Mouse (Mus musculus) myocyte (in vitro differentiated cells): ENCODE measurements at regions not wholly inside any gene's neighbourhood (a gene's known extent, or its start where the extent isn't known, plus 50 kb on each side); places are given as distances from the start of the nearest gene placed in this dataset.

Experiments
- H3K27me3 ChIP-seq: one replicate; pipeline ENCODE4 v1.6.1; 2011; ENCODE audit not compliant: control insufficient read depth, insufficient read depth, insufficient read length
- H3K36me3 ChIP-seq: one replicate; pipeline ENCODE4 v1.6.1; 2011; ENCODE audit not compliant: control insufficient read depth, insufficient read depth
- H3K4me2 ChIP-seq: one replicate; pipeline ENCODE4 v1.6.1; 2011; ENCODE audit warnings: low read depth, control low read depth
- H3K4me3 ChIP-seq: one replicate; pipeline ENCODE4 v1.5.1; 2011; ENCODE audit warnings: mild to moderate bottlenecking, control low read depth, moderate library complexity
- H3K79me2 ChIP-seq: one replicate; pipeline ENCODE4 v1.6.1; 2011; ENCODE audit not compliant: control insufficient read depth, insufficient read depth
- H3ac ChIP-seq: one replicate; pipeline ENCODE4 v1.6.1; 2011; ENCODE audit not compliant: control insufficient read depth, insufficient read length
- CEBPB ChIP-seq: IDR thresholded peaks from 2 replicates; pipeline ENCODE4 v1.6.1; 2011; ENCODE audit warnings: mild to moderate bottlenecking, moderate library complexity; ENCODE audit not compliant: poor library complexity, insufficient read depth, severe bottlenecking
- E2F4 ChIP-seq: IDR thresholded peaks from one replicate; pipeline ENCODE4 v1.6.1; 2011; ENCODE audit warnings: mild to moderate bottlenecking, control low read depth, moderate library complexity; ENCODE audit not compliant: insufficient read depth
- MAX ChIP-seq: IDR thresholded peaks from one replicate; pipeline ENCODE4 v1.6.1; 2011; ENCODE audit warnings: low read depth, mild to moderate bottlenecking, control low read depth
- MYOD1 ChIP-seq, 3 experiments: IDR thresholded peaks; one replicate each; pipeline ENCODE4 v1.6.1; 2011; ENCODE audit warnings: control low read depth in 2 of 3, low read depth in 2 of 3, mild to moderate bottlenecking in 2 of 3, moderate library complexity in 1 of 3; ENCODE audit not compliant: insufficient read length in 2 of 3, control insufficient read depth in 1 of 3
- MYOG ChIP-seq, 3 experiments: IDR thresholded peaks; one replicate each; pipeline ENCODE4 v1.6.1; 2011; ENCODE audit warnings: control low read depth in 2 of 3, low read depth in 2 of 3, mild to moderate bottlenecking in 2 of 3; ENCODE audit not compliant: insufficient read length in 2 of 3, control insufficient read depth in 1 of 3, insufficient read depth in 1 of 3
- POLR2A ChIP-seq: IDR thresholded peaks from one replicate; pipeline ENCODE4 v1.6.1; 2011; ENCODE audit warnings: low read depth, mild to moderate bottlenecking, control low read depth, moderate library complexity; ENCODE audit not compliant: insufficient read length
- POLR2AphosphoS2 ChIP-seq: IDR thresholded peaks from one replicate; pipeline ENCODE4 v1.6.1; 2011; ENCODE audit warnings: low read depth, control low read depth; ENCODE audit not compliant: insufficient read length
- REST ChIP-seq: IDR thresholded peaks from one replicate; pipeline ENCODE4 v1.6.1; 2011; ENCODE audit warnings: mild to moderate bottlenecking, control low read depth, moderate library complexity; ENCODE audit not compliant: insufficient read depth, insufficient read length
- SRF ChIP-seq: IDR thresholded peaks from one replicate; pipeline ENCODE4 v1.6.1; 2011; ENCODE audit warnings: low read depth; ENCODE audit not compliant: control insufficient read depth, insufficient read length
- TCF12 ChIP-seq: IDR thresholded peaks from one replicate; pipeline ENCODE4 v1.6.1; 2011; ENCODE audit warnings: mild to moderate bottlenecking, control low read depth; ENCODE audit not compliant: poor library complexity, insufficient read depth, severe bottlenecking
- TCF3 ChIP-seq: IDR thresholded peaks from one replicate; pipeline ENCODE4 v1.6.1; 2011; ENCODE audit warnings: low read depth, control low read depth; ENCODE audit not compliant: insufficient read length
- USF1 ChIP-seq: IDR thresholded peaks from one replicate; pipeline ENCODE4 v1.6.1; 2011; ENCODE audit warnings: low read depth, mild to moderate bottlenecking, control low read depth, moderate library complexity

- no peaks in the 10 kb centered on the region for H3K36me3 ChIP-seq
- no peak overlapping the region for H3K4me2 ChIP-seq
- H3ac ChIP-seq, result no peak overlapping the region
- TF ChIP-seq TCF3 (no peak), CEBPB (no peak), POLR2A (no peak), SRF (no peak), MYOD1 (IDR thresholded peaks at IDR 0.05; ENCODE audit: control insufficient read depth in 1 of 3, insufficient read length in 2 of 3, low read depth in 2 of 3) (no peak), MAX (no peak), E2F4 (no peak)
- no peaks in the 10 kb centered on the region for H3K79me2 ChIP-seq
- no peak overlapping the region for H3K4me3 ChIP-seq
- H3K27me3 ChIP-seq, result no peaks in the 10 kb centered on the region
Observed at GRCm38 (mm10) chr19:57546039-57546438, 64.8 kb upstream of the Atrnl1 start.

GRCm38 (mm10) chr19:57546519-57546918 is 64.3 kb upstream of the Atrnl1 start:
- TF ChIP-seq POLR2A (no peak), MYOG (IDR thresholded peaks at IDR 0.05; ENCODE audit: control insufficient read depth in 1 of 3, insufficient read depth in 1 of 3, insufficient read length in 2 of 3, low read depth in 2 of 3) (no peak), MYOD1 (IDR thresholded peaks at IDR 0.05; ENCODE audit: control insufficient read depth in 1 of 3, insufficient read length in 2 of 3, low read depth in 2 of 3) (no peak), TCF3 (no peak), POLR2AphosphoS2 (no peak), CEBPB (no peak), TCF12 (no peak), USF1 (no peak), E2F4 (no peak), SRF (no peak), REST (no peak), MAX (no peak)
- no peaks in the 10 kb centered on the region for H3K36me3 ChIP-seq
- no peak overlapping the region for H3K4me3 ChIP-seq
- no peak overlapping the region for H3ac ChIP-seq
- no peaks in the 10 kb centered on the region for H3K79me2 ChIP-seq
- H3K27me3 ChIP-seq, result no peaks in the 10 kb centered on the region
- H3K4me2 ChIP-seq, result no peak overlapping the region

GRCm38 (mm10) chr19:57548093-57548492 is 62.7 kb upstream of the Atrnl1 start:
- no peaks in the 10 kb centered on the region for H3K27me3 ChIP-seq
- TF ChIP-seq E2F4 (no peak), TCF3 (no peak), USF1 (no peak), POLR2A (no peak), MAX (no peak), TCF12 (no peak)
- no peak overlapping the region for H3K4me3 ChIP-seq
- H3ac ChIP-seq, result no peak overlapping the region
- no peaks in the 10 kb centered on the region for H3K79me2 ChIP-seq
- no peaks in the 10 kb centered on the region for H3K36me3 ChIP-seq
- H3K4me2 ChIP-seq, result no peak overlapping the region

- no peaks in the 10 kb centered on the region for H3K27me3 ChIP-seq
- no peaks in the 10 kb centered on the region for H3K36me3 ChIP-seq
- no peak overlapping the region for H3ac ChIP-seq
- no peak for TF ChIP-seq POLR2AphosphoS2
- TF ChIP-seq SRF, result no peak
- TF ChIP-seq MAX, result no peak
- H3K4me2 ChIP-seq, result no peak overlapping the region
- no peak overlapping the region for H3K4me3 ChIP-seq
- H3K79me2 ChIP-seq, result no peaks in the 10 kb centered on the region
Observed at GRCm38 (mm10) chr19:57548661-57549060, 62.2 kb upstream of the Atrnl1 start.

GRCm38 (mm10) chr19:57552964-57553740 is 57.7 kb upstream of the Atrnl1 start:
- Histone ChIP-seq H3K4me3 (no peak overlapping the region), H3K79me2 (no peaks in the 10 kb centered on the region), H3K36me3 (no peaks in the 10 kb centered on the region), H3K27me3 (no peaks in the 10 kb centered on the region), H3ac (no peak overlapping the region), H3K4me2 (no peak overlapping the region)
- no peak for TF ChIP-seq POLR2AphosphoS2
- no peak for TF ChIP-seq MYOG (IDR thresholded peaks at IDR 0.05; ENCODE audit: control insufficient read depth in 1 of 3, insufficient read depth in 1 of 3, insufficient read length in 2 of 3, low read depth in 2 of 3)
- TF ChIP-seq MAX, result no peak
- TF ChIP-seq USF1, result no peak
- no peak for TF ChIP-seq CEBPB
- TF ChIP-seq TCF12, result no peak
- TF ChIP-seq MYOD1 (IDR thresholded peaks at IDR 0.05; ENCODE audit: control insufficient read depth in 1 of 3, insufficient read length in 2 of 3, low read depth in 2 of 3), result no peak
- no peak for TF ChIP-seq E2F4
- no peak for TF ChIP-seq REST
- no peak for TF ChIP-seq TCF3
- no peak for TF ChIP-seq SRF
- TF ChIP-seq POLR2A, result no peak
